Mouse (Mus musculus): ENCODE data around the gene Abat.
"Not testable (repeated sequence)": the region's sequence is repeated elsewhere in the genome, so short reads cannot be mapped to it uniquely, and the experiment has no call there.

The Abat gene

GRCm38 (mm10) chr16:8533477-8533876 is 20.2 kb downstream of the Abat start:
- no peak for DNase-seq

GRCm38 (mm10) chr16:8534466-8535200 is 21.4 kb downstream of the Abat start:
- DNase-seq: no peak

- peak; percentile 36 for DNase-seq
These were observed 22.2 kb downstream of the Abat start for GRCm38 (mm10) chr16:8535411-8535810.

GRCm38 (mm10) chr16:8539150-8539865 is 26.1 kb downstream of the Abat start:
- no peak for DNase-seq

- DNase-seq: peak; percentile 63
These were observed 27.7 kb downstream of the Abat start for GRCm38 (mm10) chr16:8540859-8541314.

GRCm38 (mm10) chr16:8547836-8548235 is 34.6 kb downstream of the Abat start:
- no peak for DNase-seq

GRCm38 (mm10) chr16:8549506-8549905 is 36.3 kb downstream of the Abat start:
- no peak for DNase-seq

- DNase-seq: no peak
These were observed 41.1 kb downstream of the Abat start for GRCm38 (mm10) chr16:8554351-8554750.

GRCm38 (mm10) chr16:8554751-8555150 is 41.5 kb downstream of the Abat start:
- DNase-seq: not testable (repeated sequence)

GRCm38 (mm10) chr16:8555371-8555770 is 42.1 kb downstream of the Abat start:
- DNase-seq: not testable (repeated sequence)

GRCm38 (mm10) chr16:8560079-8560478 is 46.9 kb downstream of the Abat start:
- no peak for DNase-seq

- DNase-seq: not testable (repeated sequence)
These were observed 47.9 kb downstream of the Abat start for GRCm38 (mm10) chr16:8561101-8561500.

GRCm38 (mm10) chr16:8561856-8562255 is 48.6 kb downstream of the Abat start:
- not testable (repeated sequence) for DNase-seq

GRCm38 (mm10) chr16:8562827-8563226 is 49.6 kb downstream of the Abat start:
- DNase-seq: not testable (repeated sequence)

- no peak for DNase-seq
These were observed 51.6 kb downstream of the Abat start for GRCm38 (mm10) chr16:8564836-8565235.

GRCm38 (mm10) chr16:8565539-8565938 is 52.3 kb downstream of the Abat start:
- DNase-seq: no peak

GRCm38 (mm10) chr16:8566115-8566711 is 53.0 kb downstream of the Abat start:
- no peak for DNase-seq

GRCm38 (mm10) chr16:8568881-8569280 is 55.7 kb downstream of the Abat start:
- no peak for DNase-seq

- no peak for DNase-seq
These were observed 57.1 kb downstream of the Abat start for GRCm38 (mm10) chr16:8570336-8570735.

- no peak for DNase-seq
These were observed 57.8 kb downstream of the Abat start for GRCm38 (mm10) chr16:8570901-8571615.

- DNase-seq: no peak
These were observed 59.8 kb downstream of the Abat start for GRCm38 (mm10) chr16:8573041-8573440.

GRCm38 (mm10) chr16:8573751-8574150 is 60.5 kb downstream of the Abat start:
- no peak for DNase-seq

- no peak for DNase-seq
These were observed 61.1 kb downstream of the Abat start for GRCm38 (mm10) chr16:8574316-8574715.
